Mouse (Mus musculus) heart, adult 2 months (tissue): Measurements from ENCODE around the gene Smc6.

Experiments
- CTCF ChIP-seq: fragments of 200-600 bp; IDR thresholded peaks from 2 replicates; pipeline ENCODE4 v1.8.1; 2022; ENCODE audit warnings: antibody characterized with exemption, mild to moderate bottlenecking, moderate library complexity
- POLR2A ChIP-seq: fragments of 200-500 bp; IDR thresholded peaks from 2 replicates; pipeline ENCODE4 v1.6.1; 2011; ENCODE audit warnings: mild to moderate bottlenecking, low read depth, low read length, control low read depth; ENCODE audit not compliant: insufficient read depth

- TF ChIP-seq POLR2A = no peak
- TF ChIP-seq CTCF = no peak
Measured at GRCm38 (mm10) chr12:11223090-11223489, 42.6 kb upstream of the Smc6 start.
